Mouse (Mus musculus): ENCODE results near the gene Tulp2. TPM values are rescaled to one million over a fixed set of nuclear protein-coding genes. Genes with fewer than 3 reads are reported as not detected.
"Not testable (repeated sequence)": the region's sequence is repeated elsewhere in the genome, so short reads cannot be mapped to it uniquely, and the experiment has no call there.

Gene Tulp2
- polyA plus RNA-seq, 1 experiment from 2014 or later: 1.8 TPM

DNA sequence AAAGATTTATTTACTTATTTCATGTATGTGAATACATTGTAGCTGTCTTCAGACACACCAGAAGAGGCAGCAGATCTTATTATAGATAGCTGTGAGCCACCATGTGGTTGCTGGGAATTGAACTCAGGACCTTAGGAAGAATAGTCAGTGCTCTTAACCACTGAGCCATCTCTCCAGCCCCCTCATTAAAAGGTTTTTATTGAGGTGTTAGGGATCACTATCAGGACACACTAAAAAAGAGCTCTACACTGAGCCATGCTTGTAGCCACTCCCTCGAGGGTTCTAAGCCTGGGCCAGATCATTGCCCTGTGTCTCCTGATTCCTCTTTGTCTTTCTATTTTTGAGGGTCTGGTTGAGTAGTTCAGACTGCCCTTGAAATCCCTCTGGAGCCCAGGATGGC lies 5.2 kb upstream of the Tulp2 start:
- Histone ChIP-seq H3K4me2 (no peak overlapping the region), H3K4me1 (0 out of 2 replicates have a peak, but pooled peaks cover 3% of the 10 kb centered on the region), H3K4me3 (replicated peaks) (no peak overlapping the region), H3K27ac (no peak overlapping the region), H3K9ac (no peak overlapping the region), H3K9me3 (no peaks in the 10 kb centered on the region), H3K27me3 (replicated peaks) (no peaks in the 10 kb centered on the region), H3K36me3 (no peaks in the 10 kb centered on the region)
- 75% methylated on average over 1 of the region's 1 CpGs for WGBS
- no peak for ATAC-seq (ENCODE audit: insufficient read depth, low FRiP score, low read depth)

DNA sequence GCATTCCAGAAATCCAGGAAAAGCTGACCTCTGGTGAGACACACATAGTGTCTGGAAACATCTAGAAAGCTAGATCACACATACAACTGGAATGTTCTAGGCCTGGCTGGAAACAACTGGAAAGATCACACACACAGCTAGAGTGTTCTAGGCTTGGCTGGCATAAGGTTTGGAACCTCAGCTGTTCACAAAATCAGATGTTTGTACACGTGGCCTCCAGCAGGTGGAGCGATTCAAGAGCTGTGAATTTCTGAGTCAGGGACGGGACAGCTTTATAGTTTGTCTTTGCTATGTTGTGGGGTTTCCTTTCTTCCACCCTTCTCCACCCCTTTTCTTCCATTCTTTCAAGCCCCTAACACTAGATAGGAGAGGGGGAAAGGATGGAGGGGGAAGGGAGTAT lies 4.7 kb upstream of the Tulp2 start:
- Histone ChIP-seq H3K36me3 (no peaks in the 10 kb centered on the region), H3K9me3 (no peaks in the 10 kb centered on the region), H3K9ac (no peak overlapping the region), H3K4me2 (no peak overlapping the region), H3K27ac (no peak overlapping the region), H3K4me3 (replicated peaks) (no peak overlapping the region), H3K4me1 (0 out of 2 replicates have a peak, but pooled peaks cover 3% of the 10 kb centered on the region), H3K27me3 (replicated peaks) (no peaks in the 10 kb centered on the region)
- 9% methylated on average over 3 of the region's 3 CpGs for WGBS
- peak; percentile 23; the same call in 1 of the 2 replicates for ATAC-seq (ENCODE audit: insufficient read depth, low FRiP score, low read depth)

DNA sequence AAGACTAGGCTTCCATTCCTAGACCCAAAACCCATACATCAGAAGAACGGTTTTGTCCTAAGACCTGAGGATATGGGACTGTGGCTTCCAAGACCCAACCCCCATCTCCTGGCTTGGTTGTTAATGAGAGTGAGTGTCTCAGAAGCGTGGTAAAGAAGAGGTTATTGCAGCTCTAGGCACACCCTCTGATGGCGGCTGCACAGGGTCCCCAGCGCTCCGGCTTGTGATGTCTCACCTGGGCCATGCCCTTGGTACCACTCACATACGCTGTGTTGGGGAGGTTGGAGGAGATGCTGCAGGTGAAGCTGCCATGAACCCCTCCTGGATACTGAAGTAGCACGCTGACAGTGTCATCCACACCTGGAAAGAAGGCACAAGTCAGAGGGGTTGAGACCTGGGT lies 2.9 kb upstream of the Tulp2 start:
- Histone ChIP-seq H3K4me2 (no peak overlapping the region), H3K27me3 (replicated peaks) (no peaks in the 10 kb centered on the region), H3K9me3 (no peaks in the 10 kb centered on the region), H3K9ac (no peak overlapping the region), H3K36me3 (no peaks in the 10 kb centered on the region), H3K4me3 (replicated peaks) (no peak overlapping the region), H3K27ac (no peak overlapping the region), H3K4me1 (0 out of 2 replicates have a peak, but pooled peaks cover 3% of the 10 kb centered on the region)
- no peak for ATAC-seq (ENCODE audit: insufficient read depth, low FRiP score, low read depth)
- WGBS: 95% methylated on average over 7 of the region's 7 CpGs

DNA sequence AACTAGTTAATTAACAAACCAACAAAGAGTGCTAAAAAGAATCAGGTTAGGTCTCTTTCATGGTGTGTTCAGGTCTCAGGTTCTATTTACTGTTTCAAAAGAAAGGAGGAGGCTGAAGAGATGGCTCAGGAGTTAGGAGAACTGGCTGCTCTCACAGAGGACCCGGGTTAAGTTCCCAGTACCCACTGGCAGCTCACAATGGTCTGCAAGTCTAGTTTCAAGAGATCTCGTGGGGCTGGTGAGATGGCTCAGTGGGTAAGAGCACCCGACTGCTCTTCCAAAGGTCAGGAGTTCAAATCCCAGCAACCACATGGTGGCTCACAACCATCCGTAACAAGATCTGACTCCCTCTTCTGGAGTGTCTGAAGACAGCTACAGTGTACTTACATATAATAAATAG lies 1.4 kb upstream of the Tulp2 start:
- H3K4me1 ChIP-seq; H3K4me3 ChIP-seq (replicated peaks); H3K4me2 ChIP-seq; H3K27me3 ChIP-seq (replicated peaks); H3K9ac ChIP-seq; ATAC-seq (ENCODE audit: insufficient read depth, low FRiP score, low read depth); H3K9me3 ChIP-seq; H3K36me3 ChIP-seq; H3K27ac ChIP-seq: not testable (repeated sequence)
- 68% methylated on average over 4 of the region's 4 CpGs for WGBS

GRCm38 (mm10) chr7:45482166-45482565 lies 489 bp downstream of the Tulp2 start:
- no peaks in the 10 kb centered on the region for H3K27me3 ChIP-seq (replicated peaks)
- no peak overlapping the region for H3K4me2 ChIP-seq
- no peak overlapping the region for H3K27ac ChIP-seq
- no peak overlapping the region for H3K9ac ChIP-seq
- ATAC-seq (ENCODE audit: insufficient read depth, low FRiP score, low read depth): no peak
- H3K9me3 ChIP-seq: no peaks in the 10 kb centered on the region
- no peak overlapping the region for H3K4me3 ChIP-seq (replicated peaks)
- H3K4me1 ChIP-seq: no peaks in the 10 kb centered on the region
- WGBS: 69% methylated on average over 1 of the region's 1 CpGs
- H3K36me3 ChIP-seq: no peaks in the 10 kb centered on the region

GRCm38 (mm10) chr7:45484985-45485384 lies 3.3 kb downstream of the Tulp2 start:
- not testable (repeated sequence) for H3K9me3 ChIP-seq; H3K27ac ChIP-seq; H3K9ac ChIP-seq; ATAC-seq (ENCODE audit: insufficient read depth, low FRiP score, low read depth); H3K27me3 ChIP-seq (replicated peaks); H3K4me2 ChIP-seq; H3K36me3 ChIP-seq; H3K4me1 ChIP-seq; H3K4me3 ChIP-seq (replicated peaks)
- 86% methylated on average over 5 of the region's 5 CpGs for WGBS

GRCm38 (mm10) chr7:45486158-45486557 lies 4.5 kb downstream of the Tulp2 start:
- H3K27me3 ChIP-seq (replicated peaks): no peaks in the 10 kb centered on the region
- H3K4me2 ChIP-seq: no peak overlapping the region
- H3K27ac ChIP-seq: no peak overlapping the region
- H3K4me3 ChIP-seq (replicated peaks): no peak overlapping the region
- H3K9ac ChIP-seq: no peak overlapping the region
- ATAC-seq (ENCODE audit: insufficient read depth, low FRiP score, low read depth): no peak
- peaks cover 17% of the 10 kb centered on the region for H3K4me1 ChIP-seq
- no peaks in the 10 kb centered on the region for H3K36me3 ChIP-seq
- H3K9me3 ChIP-seq: no peaks in the 10 kb centered on the region
- 65% methylated on average over 7 of the region's 7 CpGs for WGBS

DNA sequence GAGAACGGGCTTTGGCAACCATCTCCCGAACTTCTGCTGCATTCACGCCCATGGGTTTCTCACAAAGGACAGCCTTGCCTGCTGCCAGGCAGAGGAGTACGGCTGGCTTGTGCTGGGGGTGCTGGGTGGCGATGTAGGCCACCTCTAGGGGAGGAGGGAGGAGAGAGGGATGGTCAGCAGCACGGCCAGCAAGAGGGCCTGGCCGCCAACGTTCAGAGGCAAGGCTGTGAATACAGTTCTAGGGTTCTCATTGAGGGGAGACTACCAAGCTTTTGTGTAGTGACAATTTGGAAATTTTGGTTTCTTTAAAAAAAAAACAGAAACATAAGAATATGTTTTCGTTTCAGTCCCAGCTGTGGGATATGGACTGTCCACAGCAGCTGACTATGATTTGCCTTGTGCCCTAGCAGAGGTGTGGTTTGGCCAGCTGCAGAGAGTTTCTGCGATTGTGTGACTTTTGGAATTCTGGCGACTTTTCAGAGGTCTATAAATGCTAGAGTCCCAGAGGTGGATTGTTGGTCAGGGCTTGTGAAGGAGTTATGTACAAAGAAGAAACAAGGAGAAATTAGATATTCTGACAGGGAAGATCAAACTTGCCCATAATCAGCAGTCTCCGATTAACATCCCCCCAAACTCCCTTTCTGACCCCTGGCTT lies 5.2 kb downstream of the Tulp2 start, which contains the start of gene Gm45808:
Gm45808 (minus strand) TSS at position 51 of the 655 bp plus-strand sequence.
- 84% methylated on average over 12 of the region's 12 CpGs for WGBS
- Histone ChIP-seq H3K36me3 (no peaks in the 10 kb centered on the region), H3K4me1 (peaks cover 19% of the 10 kb centered on the region), H3K27ac (no peak within 1 kb of the TSS), H3K4me2 (no peak within 1 kb of the TSS), H3K4me3 (replicated peaks) (no peak within 1 kb of the TSS), H3K9ac (no peak within 1 kb of the TSS), H3K27me3 (replicated peaks) (no peaks in the 10 kb centered on the region), H3K9me3 (no peaks in the 10 kb centered on the region)
- ATAC-seq (ENCODE audit: insufficient read depth, low FRiP score, low read depth): no peak

DNA sequence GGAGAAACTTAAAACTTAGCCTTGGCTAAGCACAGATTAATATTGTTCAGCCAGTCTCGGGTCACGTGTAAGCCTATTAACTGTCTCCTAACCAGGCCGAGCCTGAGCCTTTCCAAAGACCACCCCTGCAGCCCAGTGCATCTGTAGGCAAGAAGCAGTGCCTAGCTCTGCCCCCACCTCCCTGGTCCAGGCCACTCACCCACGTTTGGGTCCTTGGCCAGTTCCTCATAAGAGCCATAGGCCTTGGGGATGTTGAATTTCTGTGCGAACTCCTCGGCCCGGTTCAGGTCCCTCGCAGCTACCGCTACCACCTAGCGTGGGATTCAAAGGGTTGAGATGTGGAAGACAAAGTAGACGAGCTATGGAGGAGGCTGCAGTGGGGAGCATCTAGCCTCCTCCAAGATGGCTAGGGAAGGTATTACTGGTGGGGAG lies 6.2 kb downstream of the Tulp2 start:
- Histone ChIP-seq H3K4me2 (peak overlapping the region; percentile 73), H3K27ac (peak overlapping the region; percentile 57; the same call in 1 of the 2 replicates), H3K36me3 (0 out of 2 replicates have a peak, but pooled peaks cover 4% of the 10 kb centered on the region), H3K9me3 (no peaks in the 10 kb centered on the region), H3K27me3 (replicated peaks) (no peaks in the 10 kb centered on the region), H3K4me1 (peaks cover 19% of the 10 kb centered on the region), H3K4me3 (replicated peaks) (peak overlapping the region; percentile 48), H3K9ac (no peak overlapping the region)
- 45% methylated on average over 11 of the region's 11 CpGs for WGBS
- no peak for ATAC-seq (ENCODE audit: insufficient read depth, low FRiP score, low read depth)

- peaks cover 11% of the 10 kb centered on the region; the same call in 1 of the 2 replicates for H3K36me3 ChIP-seq
- H3K4me3 ChIP-seq (replicated peaks): peak within 1 kb of the TSS; percentile 48
- H3K9ac ChIP-seq: 0 out of 2 replicates have a peak within 1 kb of the TSS, but pooled peaks have one; percentile 19
- peaks cover 19% of the 10 kb centered on the region for H3K4me1 ChIP-seq
- peak within 1 kb of the TSS; percentile 57; the same call in 1 of the 2 replicates for H3K27ac ChIP-seq
- WGBS: 9% methylated on average over 38 of the region's 38 CpGs
- no peaks in the 10 kb centered on the region for H3K9me3 ChIP-seq
- peak within 1 kb of the TSS; percentile 73 for H3K4me2 ChIP-seq
- no peaks in the 10 kb centered on the region for H3K27me3 ChIP-seq (replicated peaks)
- peak; percentile 29; the same call in 1 of the 2 replicates for ATAC-seq (ENCODE audit: insufficient read depth, low FRiP score, low read depth)
These were observed 6.9 kb downstream of the Tulp2 start, which contains the start of gene Dhdh for GRCm38 (mm10) chr7:45488293-45489204. Gene Dhdh (minus strand): TSS chr7:45488805.

DNA sequence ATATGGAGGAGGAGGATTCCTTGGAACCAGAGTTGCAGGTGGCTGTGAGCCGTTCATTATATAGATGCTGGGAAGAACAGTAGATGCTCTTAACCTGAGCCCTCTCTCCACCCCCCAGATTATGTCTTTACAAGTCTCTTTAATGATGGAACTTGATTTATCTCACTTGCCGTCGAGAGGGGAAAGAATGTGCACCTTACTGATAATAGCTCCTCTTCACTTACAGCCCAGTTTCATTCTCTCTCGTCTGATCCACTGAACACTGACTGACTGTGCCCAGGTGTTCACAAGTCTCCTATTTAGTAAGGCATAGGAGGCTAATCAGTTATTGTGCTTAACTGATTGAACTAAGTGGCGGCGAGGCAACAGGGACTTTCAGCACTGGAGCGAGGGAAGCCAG lies 7.9 kb downstream of the Tulp2 start:
- H3K9me3 ChIP-seq: no peaks in the 10 kb centered on the region
- H3K27ac ChIP-seq: no peak overlapping the region
- peaks cover 21% of the 10 kb centered on the region for H3K36me3 ChIP-seq
- no peaks in the 10 kb centered on the region for H3K27me3 ChIP-seq (replicated peaks)
- no peak overlapping the region for H3K4me2 ChIP-seq
- no peak overlapping the region for H3K9ac ChIP-seq
- ATAC-seq (ENCODE audit: insufficient read depth, low FRiP score, low read depth): no peak
- WGBS: 71% methylated on average over 7 of the region's 7 CpGs
- H3K4me3 ChIP-seq (replicated peaks): no peak overlapping the region
- peaks cover 19% of the 10 kb centered on the region for H3K4me1 ChIP-seq

- H3K9me3 ChIP-seq: no peaks in the 10 kb centered on the region
- 0 out of 2 replicates have a peak overlapping the region, but pooled peaks have one; percentile 25 for H3K4me2 ChIP-seq
- H3K27me3 ChIP-seq (replicated peaks): no peaks in the 10 kb centered on the region
- whole genome bisulfite sequencing: 19% methylated on average over 9 of the region's 9 CpGs
- H3K4me1 ChIP-seq: peaks cover 19% of the 10 kb centered on the region
- ATAC-seq (ENCODE audit: insufficient read depth, low FRiP score, low read depth): peak; percentile 27; the same call in 1 of the 2 replicates
- H3K27ac ChIP-seq: peak overlapping the region; percentile 51; the same call in 1 of the 2 replicates
- H3K9ac ChIP-seq: no peak overlapping the region
- H3K36me3 ChIP-seq: peaks cover 32% of the 10 kb centered on the region
- no peak overlapping the region for H3K4me3 ChIP-seq (replicated peaks)
These were observed 9.1 kb downstream of the Tulp2 start for GRCm38 (mm10) chr7:45490822-45491221.
